8 mouse cellular contexts compared by ENCODE assay signal in the genomic region with DNA sequence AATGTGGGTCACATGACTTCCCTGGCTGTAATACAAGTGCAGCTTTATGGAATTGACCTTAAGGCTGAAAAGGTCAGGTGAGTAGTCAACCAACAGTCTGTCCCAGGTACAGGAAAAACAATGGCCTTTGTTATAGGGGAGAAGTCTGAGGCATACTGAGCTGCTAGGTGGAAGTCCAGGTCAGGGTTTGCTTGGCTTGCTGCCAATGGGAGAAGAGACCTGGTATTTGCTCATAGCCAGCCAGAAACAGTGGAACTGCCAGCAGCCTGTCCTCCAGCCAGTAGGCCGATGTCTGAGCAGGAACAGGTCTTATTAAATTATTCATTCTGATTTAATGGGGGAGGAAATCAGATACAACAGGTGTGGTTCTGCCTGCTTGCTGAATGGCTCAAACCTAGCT. TPM values are rescaled to one million over a fixed set of nuclear protein-coding genes. Genes with fewer than 3 reads are reported as not detected.
A peak's percentile ranks its signal among the peaks of the same experiment; 100 is the strongest.
DNase-seq lines count a peak whose midpoint lies in the region.

No protein-coding gene starts in this region.

- peak; percentile 41 for DNase-seq in adrenal gland, adult 2 months
- DNase-seq in adrenal gland, adult 18-20 months (ENCODE audit: low spot score in 2 of 2) = no peak
- DNase-seq in urinary bladder, postnatal 14 days (ENCODE audit: low spot score) = peak; percentile 50
- DNase-seq in urinary bladder, postnatal 10 days (ENCODE audit: low spot score) = no peak
- peak; percentile 92 to 94 for DNase-seq in kidney, postnatal 36 days
- no peak for DNase-seq in gastrocnemius, postnatal 10 days
- no peak for DNase-seq in spleen, postnatal 36 days (ENCODE audit: low spot score in 2 of 2)
- no peak for DNase-seq in left cerebral cortex, postnatal 36 days (ENCODE audit: low spot score in 2 of 2)

- intact Hi-C loops in left cerebral cortex, postnatal 36 days (cut with DNase I) = no loop called here

RNA-seq across cellular contexts. Expression of a gene that starts 55.6 kb away (rescaled TPM):
- total RNA-seq in adrenal gland, adult 2 months (2021) = 10 to 100 TPM; 74.5 to 87.3 TPM
- 0.40 and 0.53 TPM in 2 replicates for polyA plus RNA-seq in adrenal gland, adult 2 months (2012; rRNA removed)
- total RNA-seq in adrenal gland, adult 18-20 months (2021) = 10 to 100 TPM; 74.0 to 96.2 TPM
- 10 to 100 TPM; 36.1 to 43.4 TPM for total RNA-seq in gastrocnemius, postnatal 10 days (2021)
- total RNA-seq in left cerebral cortex, postnatal 36 days (2021) = 100 to 1,000 TPM; 131 to 137 TPM

Comparison
In these comparisons a context has a peak if more than half of its experiments do, and no peak if none do; other contexts are left out.
1. DNase-seq: peak in adrenal gland, adult 2 months (single experiment), urinary bladder, postnatal 14 days (single experiment) and kidney, postnatal 36 days (2 of 2); none in adrenal gland, adult 18-20 months (0 of 2), urinary bladder, postnatal 10 days (single experiment), gastrocnemius, postnatal 10 days (single experiment), spleen, postnatal 36 days (0 of 2) and left cerebral cortex, postnatal 36 days (0 of 2).